Mouse (Mus musculus): ENCODE measurements at regions not wholly inside any gene's neighbourhood (a gene's known extent, or its start where the extent isn't known, plus 50 kb on each side); places are given as distances from the start of the nearest gene placed in this dataset.

DNA sequence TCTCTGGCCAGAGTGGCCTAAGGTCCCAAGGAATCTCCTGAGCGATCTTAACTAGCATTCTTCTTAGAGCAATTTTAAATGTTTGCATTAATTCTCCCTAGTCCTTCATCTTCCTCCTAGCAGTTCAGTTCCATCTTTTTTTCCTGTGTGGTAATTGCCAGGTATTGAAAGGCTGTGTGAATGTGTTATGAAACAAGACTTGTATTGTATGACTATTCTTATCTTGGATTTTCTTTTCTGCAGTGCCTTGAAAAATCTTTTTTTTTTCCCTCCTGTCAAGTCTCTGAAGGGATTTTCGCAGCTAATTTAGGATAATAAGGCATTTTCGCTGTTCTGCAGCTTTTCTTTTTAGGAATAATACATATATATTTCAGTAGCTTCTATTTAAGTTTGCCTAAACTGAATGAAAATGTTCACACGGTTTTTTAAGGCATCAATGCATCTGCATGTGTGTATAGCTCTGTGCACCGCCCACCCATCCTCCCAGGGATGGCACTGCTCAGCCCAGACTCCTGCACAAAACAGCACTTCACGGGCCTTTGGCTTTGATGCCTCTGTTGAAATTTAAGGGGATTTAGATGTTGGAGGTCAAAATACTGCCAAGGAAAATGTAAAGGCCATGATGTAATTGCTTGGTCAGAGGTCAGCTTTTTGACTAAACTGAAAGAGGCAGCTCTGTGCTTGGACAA is 132.4 kb downstream of the Fgf9 start:
- H3K4me3 ChIP-seq (ENCODE audit: low read depth, low read length): no peak overlapping the region
- H3K9ac ChIP-seq (ENCODE audit: low read length): no peak overlapping the region
- H3K4me2 ChIP-seq (ENCODE audit: low read length): no peak overlapping the region
- H3K9me3 ChIP-seq (ENCODE audit: control insufficient read depth, low read length): no peaks in the 10 kb centered on the region
- H3K27ac ChIP-seq (ENCODE audit: low read depth): no peak overlapping the region
- no peak for DNase-seq (ENCODE audit: low spot score)
- no peak for ATAC-seq (replicated peaks; ENCODE audit: low FRiP score, low TSS enrichment, low read depth)
- H3K27me3 ChIP-seq (replicated peaks; ENCODE audit: control insufficient read depth, insufficient read depth, low read length): no peaks in the 10 kb centered on the region
- 66% methylated on average over 6 of the region's 6 CpGs for WGBS
- no peaks in the 10 kb centered on the region for H3K36me3 ChIP-seq (ENCODE audit: control insufficient read depth, insufficient read depth, low read length)
- no peaks in the 10 kb centered on the region for H3K4me1 ChIP-seq (replicated peaks; ENCODE audit: control insufficient read depth, insufficient read depth, low read length)

DNA sequence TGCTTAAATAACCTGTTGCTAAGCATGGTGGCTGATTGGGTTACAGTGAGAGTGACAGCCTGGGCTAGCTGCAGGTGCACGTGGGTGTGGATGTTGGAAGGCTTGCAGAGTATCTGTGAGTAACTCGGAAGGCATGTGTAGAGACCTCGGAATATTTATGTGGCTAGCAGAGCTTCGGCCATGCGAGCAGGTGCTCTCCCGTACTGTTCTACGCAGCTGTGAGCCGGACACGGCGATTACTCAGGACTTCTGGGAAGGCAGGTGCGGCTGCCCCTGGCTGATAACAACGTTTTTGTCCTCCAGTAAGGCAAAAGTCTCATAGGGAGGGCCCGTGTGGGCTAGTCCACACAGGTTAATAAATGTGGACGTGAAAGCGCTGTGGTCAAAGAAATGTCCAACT is 119.6 kb downstream of the Fgf9 start:
- H3K9ac ChIP-seq (ENCODE audit: low read length): no peak overlapping the region
- no peak overlapping the region for H3K27ac ChIP-seq (ENCODE audit: low read depth)
- H3K4me1 ChIP-seq (replicated peaks; ENCODE audit: control insufficient read depth, insufficient read depth, low read length): no peaks in the 10 kb centered on the region
- no peaks in the 10 kb centered on the region for H3K27me3 ChIP-seq (replicated peaks; ENCODE audit: control insufficient read depth, insufficient read depth, low read length)
- H3K36me3 ChIP-seq (ENCODE audit: control insufficient read depth, insufficient read depth, low read length): no peaks in the 10 kb centered on the region
- DNase-seq (ENCODE audit: low spot score): no peak
- no peaks in the 10 kb centered on the region for H3K9me3 ChIP-seq (ENCODE audit: control insufficient read depth, low read length)
- 81% methylated on average over 15 of the region's 15 CpGs for WGBS
- no peak for ATAC-seq (replicated peaks; ENCODE audit: low FRiP score, low TSS enrichment, low read depth)
- H3K4me2 ChIP-seq (ENCODE audit: low read length): no peak overlapping the region
- no peak overlapping the region for H3K4me3 ChIP-seq (ENCODE audit: low read depth, low read length)

DNA sequence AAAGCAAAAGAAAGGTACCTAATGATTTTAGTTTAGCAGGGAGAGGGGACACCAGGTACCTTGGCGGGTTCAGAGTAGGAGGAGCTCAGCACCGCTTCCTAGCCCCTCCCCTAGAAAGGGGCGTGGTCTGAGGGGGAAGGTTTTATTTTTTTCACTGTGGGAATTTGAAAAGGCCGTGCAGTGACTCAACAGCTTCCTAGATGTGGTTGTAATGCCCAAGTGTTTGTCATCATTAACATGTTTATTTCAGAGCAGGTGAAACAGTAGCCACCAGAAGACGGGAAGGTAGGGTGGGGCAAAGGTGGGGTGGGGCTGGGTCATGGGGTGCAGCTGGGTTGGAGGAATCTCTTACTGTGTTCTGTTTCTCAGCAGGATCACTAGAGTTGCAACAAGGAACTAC is 112.5 kb downstream of the Fgf9 start:
- H3K36me3 ChIP-seq (ENCODE audit: control insufficient read depth, insufficient read depth, low read length): no peaks in the 10 kb centered on the region
- ATAC-seq (replicated peaks; ENCODE audit: low FRiP score, low TSS enrichment, low read depth) (no peak), DNase-seq (ENCODE audit: low spot score) (no peak)
- no peak overlapping the region for H3K4me2 ChIP-seq (ENCODE audit: low read length)
- H3K9me3 ChIP-seq (ENCODE audit: control insufficient read depth, low read length): 0 out of 2 replicates have a peak, but pooled peaks cover 5% of the 10 kb centered on the region
- no peaks in the 10 kb centered on the region for H3K4me1 ChIP-seq (replicated peaks; ENCODE audit: control insufficient read depth, insufficient read depth, low read length)
- no peak overlapping the region for H3K9ac ChIP-seq (ENCODE audit: low read length)
- WGBS: 58% methylated on average over 5 of the region's 5 CpGs
- no peak overlapping the region for H3K4me3 ChIP-seq (ENCODE audit: low read depth, low read length)
- H3K27ac ChIP-seq (ENCODE audit: low read depth): no peak overlapping the region
- no peaks in the 10 kb centered on the region for H3K27me3 ChIP-seq (replicated peaks; ENCODE audit: control insufficient read depth, insufficient read depth, low read length)

DNA sequence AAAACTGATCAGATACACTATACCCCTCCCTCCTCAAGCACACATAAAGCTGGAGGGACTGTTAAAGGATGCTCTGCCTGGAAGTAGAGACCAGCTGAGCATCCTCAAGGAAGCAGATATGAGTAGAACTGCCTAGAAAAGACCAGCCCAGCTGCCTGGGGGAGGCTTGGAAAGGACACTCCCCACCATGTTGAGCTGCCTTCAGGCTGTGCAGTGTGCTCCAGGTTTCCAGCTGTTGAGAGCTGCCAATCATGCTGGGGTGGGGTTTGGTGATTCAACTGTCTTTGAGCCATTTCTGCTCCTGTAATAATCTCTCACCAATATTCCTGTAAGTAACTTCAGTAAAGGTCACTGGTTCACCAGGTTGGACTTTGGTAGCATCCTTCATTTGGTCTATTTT is 110.4 kb downstream of the Fgf9 start:
- Histone ChIP-seq H3K9ac (ENCODE audit: low read length) (no peak overlapping the region), H3K4me3 (ENCODE audit: low read depth, low read length) (no peak overlapping the region), H3K4me2 (ENCODE audit: low read length) (no peak overlapping the region), H3K27ac (ENCODE audit: low read depth) (no peak overlapping the region), H3K4me1 (replicated peaks; ENCODE audit: control insufficient read depth, insufficient read depth, low read length) (no peaks in the 10 kb centered on the region), H3K36me3 (ENCODE audit: control insufficient read depth, insufficient read depth, low read length) (no peaks in the 10 kb centered on the region), H3K27me3 (replicated peaks; ENCODE audit: control insufficient read depth, insufficient read depth, low read length) (no peaks in the 10 kb centered on the region), H3K9me3 (ENCODE audit: control insufficient read depth, low read length) (0 out of 2 replicates have a peak, but pooled peaks cover 5% of the 10 kb centered on the region)
- ATAC-seq (replicated peaks; ENCODE audit: low FRiP score, low TSS enrichment, low read depth) (no peak), DNase-seq (ENCODE audit: low spot score) (no peak)

DNA sequence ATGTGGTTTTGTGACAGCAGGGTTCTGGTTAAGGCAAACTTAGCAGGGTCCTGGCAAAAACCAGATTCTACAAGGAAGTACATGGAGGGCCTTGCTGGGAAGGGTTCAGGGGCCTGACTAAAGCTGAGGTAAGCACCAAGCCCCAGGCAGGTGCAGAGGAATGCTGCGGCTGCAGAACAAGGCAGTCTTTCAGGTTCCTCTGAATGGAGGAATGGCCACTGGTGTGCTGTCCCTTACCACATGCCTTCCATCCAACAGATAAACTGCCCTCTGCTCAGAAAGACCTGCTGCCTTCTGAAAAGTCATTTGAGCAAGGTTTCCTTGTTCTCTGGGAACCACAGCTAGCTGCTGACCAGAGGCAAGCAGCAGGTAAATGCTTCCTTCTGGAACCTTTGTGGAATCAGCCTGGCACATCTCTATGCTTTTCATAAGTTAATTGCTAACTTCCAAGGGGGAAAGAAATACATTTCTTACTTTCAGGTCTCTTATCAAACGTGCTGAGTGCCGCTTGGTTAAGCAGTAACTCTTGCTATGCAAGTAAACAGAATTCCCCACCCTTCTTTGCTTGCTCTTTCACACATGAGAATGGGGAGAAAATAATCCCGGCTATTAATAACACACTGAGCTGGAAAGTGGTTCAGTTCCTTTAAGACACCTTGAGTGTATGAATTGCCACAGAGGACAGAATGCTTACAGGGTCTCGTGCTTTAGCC is 105.5 kb downstream of the Fgf9 start:
- Histone ChIP-seq H3K4me2 (ENCODE audit: low read length) (no peak overlapping the region), H3K4me1 (replicated peaks; ENCODE audit: control insufficient read depth, insufficient read depth, low read length) (no peaks in the 10 kb centered on the region), H3K27ac (ENCODE audit: low read depth) (peak overlapping the region; percentile 80), H3K4me3 (ENCODE audit: low read depth, low read length) (no peak overlapping the region), H3K9me3 (ENCODE audit: control insufficient read depth, low read length) (0 out of 2 replicates have a peak, but pooled peaks cover 5% of the 10 kb centered on the region), H3K9ac (ENCODE audit: low read length) (no peak overlapping the region), H3K36me3 (ENCODE audit: control insufficient read depth, insufficient read depth, low read length) (no peaks in the 10 kb centered on the region), H3K27me3 (replicated peaks; ENCODE audit: control insufficient read depth, insufficient read depth, low read length) (no peaks in the 10 kb centered on the region)
- DNase-seq (ENCODE audit: low spot score) (peak; percentile 64), ATAC-seq (replicated peaks; ENCODE audit: low FRiP score, low TSS enrichment, low read depth) (peak; percentile 64)
- whole genome bisulfite sequencing: 70% methylated on average over 5 of the region's 5 CpGs

DNA sequence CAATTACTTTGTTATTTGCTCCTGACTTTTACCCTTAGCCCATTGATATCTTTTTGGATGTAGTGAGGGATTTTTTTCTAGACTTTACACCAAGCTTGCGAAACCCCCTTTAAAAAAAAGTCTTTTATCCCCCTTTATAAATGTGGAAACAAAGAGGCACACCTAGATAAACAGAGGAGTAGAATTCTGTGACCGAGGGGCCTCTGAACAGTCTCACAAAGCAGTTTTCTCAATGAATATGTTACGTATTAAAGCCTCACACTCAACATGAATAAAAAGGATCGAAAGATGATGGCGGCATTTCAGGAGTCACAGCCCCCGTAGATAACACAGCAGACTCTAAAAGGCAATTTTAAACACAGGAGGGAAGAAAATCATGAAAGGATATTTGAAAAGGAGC is 104.2 kb downstream of the Fgf9 start:
- H3K4me2 ChIP-seq (ENCODE audit: low read length): no peak overlapping the region
- H3K4me1 ChIP-seq (replicated peaks; ENCODE audit: control insufficient read depth, insufficient read depth, low read length): no peaks in the 10 kb centered on the region
- H3K27me3 ChIP-seq (replicated peaks; ENCODE audit: control insufficient read depth, insufficient read depth, low read length): no peaks in the 10 kb centered on the region
- 0 out of 2 replicates have a peak, but pooled peaks cover 5% of the 10 kb centered on the region for H3K9me3 ChIP-seq (ENCODE audit: control insufficient read depth, low read length)
- peak overlapping the region; percentile 59; the same call in 1 of the 2 replicates for H3K27ac ChIP-seq (ENCODE audit: low read depth)
- peak; percentile 63; the same call in 1 of the 2 replicates for ATAC-seq (replicated peaks; ENCODE audit: low FRiP score, low TSS enrichment, low read depth)
- no peak for DNase-seq (ENCODE audit: low spot score)
- H3K36me3 ChIP-seq (ENCODE audit: control insufficient read depth, insufficient read depth, low read length): no peaks in the 10 kb centered on the region
- no peak overlapping the region for H3K4me3 ChIP-seq (ENCODE audit: low read depth, low read length)
- 67% methylated on average over 6 of the region's 6 CpGs for WGBS
- H3K9ac ChIP-seq (ENCODE audit: low read length): no peak overlapping the region

DNA sequence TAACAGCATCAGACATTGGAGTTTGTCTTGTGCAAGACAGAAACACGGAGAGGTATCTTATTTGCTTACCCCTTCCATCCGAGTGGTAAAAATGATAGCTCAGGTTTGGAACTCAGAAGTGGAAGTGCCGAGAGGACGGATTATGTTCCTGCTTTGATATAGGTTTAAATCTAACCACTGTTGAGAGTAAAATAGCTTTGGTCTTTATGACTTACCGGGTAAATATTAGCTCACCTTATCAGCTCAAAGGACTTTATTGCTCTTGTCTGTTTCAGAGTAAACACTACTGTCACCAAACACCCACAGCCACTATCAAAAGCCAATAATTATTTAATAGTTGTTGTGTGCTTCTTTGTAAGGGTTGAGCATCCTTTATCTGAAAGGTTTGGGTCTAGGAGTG is 98.6 kb downstream of the Fgf9 start:
- WGBS: 41% methylated on average over 5 of the region's 5 CpGs
- no peak overlapping the region for H3K27ac ChIP-seq (ENCODE audit: low read depth)
- H3K27me3 ChIP-seq (replicated peaks; ENCODE audit: control insufficient read depth, insufficient read depth, low read length): no peaks in the 10 kb centered on the region
- H3K36me3 ChIP-seq (ENCODE audit: control insufficient read depth, insufficient read depth, low read length): no peaks in the 10 kb centered on the region
- H3K4me3 ChIP-seq (ENCODE audit: low read depth, low read length): no peak overlapping the region
- DNase-seq (ENCODE audit: low spot score): no peak
- H3K4me1 ChIP-seq (replicated peaks; ENCODE audit: control insufficient read depth, insufficient read depth, low read length): no peaks in the 10 kb centered on the region
- peak; percentile 75 for ATAC-seq (replicated peaks; ENCODE audit: low FRiP score, low TSS enrichment, low read depth)
- H3K4me2 ChIP-seq (ENCODE audit: low read length): no peak overlapping the region
- H3K9me3 ChIP-seq (ENCODE audit: control insufficient read depth, low read length): no peaks in the 10 kb centered on the region
- H3K9ac ChIP-seq (ENCODE audit: low read length): no peak overlapping the region

Data from intestine, embryonic 14.5 days (tissue).